Mouse (Mus musculus) liver, adult 2 months (tissue): Measurements from ENCODE around the gene Slc29a1. TPM values are rescaled to one million over a fixed set of nuclear protein-coding genes. Genes with fewer than 3 reads are reported as not detected.
A peak's percentile ranks its signal among the peaks of the same experiment; 100 is the strongest.

Experiments used
- DNase-seq: peaks from one replicate; pipeline ENCODE4 v3.0.0-alpha.2; 2011; ENCODE audit warnings: low read depth, low spot score; ENCODE audit errors: extremely low read depth
- H3K27ac ChIP-seq: fragments of 200-500 bp; replicated peaks from 2 replicates; pipeline ENCODE4 v1.5.1; 2012; ENCODE audit warnings: low read depth, mild to moderate bottlenecking, control low read depth, inconsistent platforms, low read length; ENCODE audit not compliant: insufficient read depth
- H3K27me3 ChIP-seq: fragments of 200-500 bp; 2 replicates; pipeline ENCODE4 v1.6.1; 2012; ENCODE audit warnings: mild to moderate bottlenecking, moderate library complexity, low read length, inconsistent platforms; ENCODE audit not compliant: control insufficient read depth, insufficient read depth
- H3K36me3 ChIP-seq: fragments of 200-500 bp; 2 replicates; pipeline ENCODE4 v1.6.1; 2012; ENCODE audit warnings: low read length, inconsistent platforms; ENCODE audit not compliant: control insufficient read depth, insufficient read depth
- H3K4me1 ChIP-seq: fragments of 200-500 bp; 2 replicates; pipeline ENCODE4 v1.6.1; 2011; ENCODE audit warnings: low read length; ENCODE audit not compliant: control insufficient read depth, insufficient read depth
- H3K4me3 ChIP-seq: fragments of 200-500 bp; 2 replicates; pipeline ENCODE4 v1.5.1; 2011; ENCODE audit warnings: low read depth, mild to moderate bottlenecking, control low read depth, low read length, moderate library complexity; ENCODE audit not compliant: insufficient read depth
- H3K79me2 ChIP-seq: fragments of 200-500 bp; 2 replicates; pipeline ENCODE4 v1.6.1; 2012; ENCODE audit warnings: inconsistent platforms, mild to moderate bottlenecking, low read length, moderate library complexity; ENCODE audit not compliant: control insufficient read depth, insufficient read depth
- H3K9ac ChIP-seq: fragments of 200-500 bp; 2 replicates; pipeline ENCODE4 v1.6.1; 2012; ENCODE audit warnings: low read depth, mild to moderate bottlenecking, control low read depth, inconsistent platforms, low read length
- CTCF ChIP-seq: fragments of 200-500 bp; IDR thresholded peaks from 2 replicates; pipeline ENCODE4 v1.5.1; 2011; ENCODE audit warnings: low read depth, low read length, control low read depth
- POLR2A ChIP-seq: fragments of 200-500 bp; IDR thresholded peaks from 2 replicates; pipeline ENCODE4 v1.6.1; 2011; ENCODE audit warnings: low read length, control low read depth; ENCODE audit not compliant: insufficient read depth; ENCODE audit errors: extremely low read depth
- WGBS: fragments of 180-500 bp; shearing (Covaris S2); methylation state at CpG from one replicate; pipeline ENCODE4 v1.1.7; 2018; 5-methylcytosine and 5-hydroxymethylcytosine counted together
- polyA plus RNA-seq: library from polyadenylated mRNA; depleted of rRNA; stranded (reverse); fragments of >200 nt; gene quantifications from 2 replicates; pipeline ENCODE4 v1.2.3, GENCODE M21; 2012
- total RNA-seq: library from RNA; depleted of rRNA; stranded (reverse); fragments of >200 nt; gene quantifications from 2 replicates; pipeline ENCODE4 v1.2.3, GENCODE M21; 2014

Slc29a1 gene
- total and polyA plus RNA-seq, 2 experiments = 220 to 618 TPM

DNA sequence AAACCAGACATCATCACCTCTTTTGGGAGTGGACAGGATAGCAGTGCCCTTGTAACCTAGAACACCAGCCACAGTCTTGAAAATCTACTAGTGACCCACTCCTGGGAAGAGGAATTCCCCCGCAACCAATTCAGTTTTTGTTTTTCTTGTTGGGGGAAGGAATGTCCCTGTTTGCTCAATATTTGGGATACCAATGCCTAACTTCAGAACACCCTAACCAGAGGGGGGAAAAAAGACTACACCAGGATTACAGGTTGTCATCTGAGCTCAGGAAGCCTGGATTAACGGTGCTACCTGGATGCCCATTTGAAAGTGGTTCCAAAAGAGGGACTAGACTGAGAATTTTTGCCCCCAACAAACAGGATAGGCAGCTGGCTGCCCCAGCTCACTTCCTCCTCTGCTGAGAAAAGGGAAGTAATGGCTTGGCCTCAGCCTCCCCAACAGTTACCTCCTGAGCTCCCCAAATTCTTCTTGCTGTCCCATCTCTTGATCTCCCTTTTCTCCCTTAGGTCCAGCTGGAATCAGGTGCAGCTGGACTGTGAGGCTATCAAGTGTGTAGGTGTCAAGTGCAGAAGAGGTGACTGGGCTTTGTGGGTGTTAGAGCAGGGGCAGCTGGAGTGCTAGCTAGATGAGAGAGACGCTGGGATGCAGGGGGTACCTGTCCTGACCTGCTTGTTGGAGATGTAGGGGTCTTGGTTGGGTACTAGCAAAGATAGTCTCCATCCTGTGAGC, 42.7 kb downstream of the Slc29a1 start:
- DNase-seq = no peak
- Histone ChIP-seq H3K27me3 (no peaks in the 10 kb centered on the region), H3K79me2 (no peaks in the 10 kb centered on the region), H3K9ac (peak overlapping the region; percentile 31; the same call in 1 of the 2 replicates), H3K4me3 (peak overlapping the region; percentile 71), H3K4me1 (no peaks in the 10 kb centered on the region), H3K36me3 (no peaks in the 10 kb centered on the region), H3K27ac (peak overlapping the region; percentile 10; the same call in 1 of the 2 replicates)
- TF ChIP-seq POLR2A (no peak), CTCF (no peak)
- 62% methylated on average over 3 of the region's 3 CpGs for WGBS

DNA sequence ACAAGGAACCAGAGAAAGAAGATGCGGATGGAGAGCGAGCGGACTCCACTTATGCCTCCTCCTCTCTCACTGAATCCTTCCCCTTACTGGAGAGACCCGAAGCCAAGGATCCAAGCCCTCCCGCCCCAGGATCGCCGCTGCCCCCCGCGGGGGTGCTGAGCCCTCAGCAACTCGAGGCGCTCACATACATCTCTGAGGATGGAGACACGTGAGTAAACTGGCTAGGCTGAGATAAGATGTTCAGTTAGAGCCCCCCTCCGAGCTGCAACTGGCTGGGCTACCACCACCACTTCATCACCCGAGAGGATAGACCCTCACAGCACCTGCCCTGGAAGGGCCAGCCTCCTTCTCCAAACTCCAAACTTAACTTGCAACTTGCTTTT, 43.3 kb downstream of the Slc29a1 start:
- DNase-seq = no peak
- no peak overlapping the region for H3K27ac ChIP-seq
- no peaks in the 10 kb centered on the region for H3K4me1 ChIP-seq
- peak overlapping the region; percentile 68 for H3K9ac ChIP-seq
- no peaks in the 10 kb centered on the region for H3K27me3 ChIP-seq
- H3K79me2 ChIP-seq = no peaks in the 10 kb centered on the region
- H3K36me3 ChIP-seq = no peaks in the 10 kb centered on the region
- TF ChIP-seq CTCF = no peak
- TF ChIP-seq POLR2A = no peak
- WGBS = 13% methylated on average over 14 of the region's 14 CpGs
- H3K4me3 ChIP-seq = peak overlapping the region; percentile 71

DNA sequence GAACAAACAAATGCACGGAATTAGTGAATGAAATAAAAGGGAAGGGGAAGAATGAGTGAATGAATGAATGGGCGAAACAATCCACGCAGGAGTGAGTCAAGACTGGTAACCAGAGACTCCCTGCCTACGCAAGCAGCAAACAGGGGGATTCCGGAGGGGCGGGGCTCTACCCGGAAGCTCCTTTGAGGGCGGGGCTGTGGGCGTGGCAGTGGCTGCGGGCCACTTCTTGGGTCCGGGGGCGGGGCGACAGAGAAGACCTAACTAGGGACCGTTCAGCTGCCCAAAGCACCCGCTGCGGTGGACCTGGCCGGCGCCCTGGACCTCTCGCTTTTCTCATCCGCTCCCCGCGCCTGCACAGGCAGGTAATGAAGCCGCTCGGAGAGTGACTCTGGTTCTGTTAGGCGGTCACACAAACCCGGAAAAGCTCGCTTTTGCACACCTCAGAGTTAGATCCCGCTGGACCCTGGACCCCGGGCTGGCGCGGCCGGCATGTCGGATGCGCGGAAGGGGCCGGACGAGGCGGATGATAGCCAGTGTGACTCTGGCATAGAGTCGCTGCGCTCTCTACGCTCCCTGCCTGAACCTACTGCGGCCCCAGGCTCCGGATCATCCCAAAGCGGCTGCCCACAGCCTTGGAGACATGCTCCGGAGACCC, 43.8 kb downstream of the Slc29a1 start, which contains the start of gene Nfkbie:
TSS of gene Nfkbie (plus strand) at position 252 of the 655 bp plus-strand sequence.
- no peak within 1 kb of the TSS for H3K27ac ChIP-seq
- no peaks in the 10 kb centered on the region for H3K27me3 ChIP-seq
- H3K36me3 ChIP-seq = no peaks in the 10 kb centered on the region
- WGBS = under 1% methylated on average over 45 of the region's 45 CpGs
- H3K79me2 ChIP-seq = no peaks in the 10 kb centered on the region
- TF ChIP-seq CTCF (no peak), POLR2A (peak; percentile 65)
- H3K4me3 ChIP-seq = peak within 1 kb of the TSS; percentile 71
- peak; percentile 59 for DNase-seq
- no peaks in the 10 kb centered on the region for H3K4me1 ChIP-seq
- H3K9ac ChIP-seq = peak within 1 kb of the TSS; percentile 68

DNA sequence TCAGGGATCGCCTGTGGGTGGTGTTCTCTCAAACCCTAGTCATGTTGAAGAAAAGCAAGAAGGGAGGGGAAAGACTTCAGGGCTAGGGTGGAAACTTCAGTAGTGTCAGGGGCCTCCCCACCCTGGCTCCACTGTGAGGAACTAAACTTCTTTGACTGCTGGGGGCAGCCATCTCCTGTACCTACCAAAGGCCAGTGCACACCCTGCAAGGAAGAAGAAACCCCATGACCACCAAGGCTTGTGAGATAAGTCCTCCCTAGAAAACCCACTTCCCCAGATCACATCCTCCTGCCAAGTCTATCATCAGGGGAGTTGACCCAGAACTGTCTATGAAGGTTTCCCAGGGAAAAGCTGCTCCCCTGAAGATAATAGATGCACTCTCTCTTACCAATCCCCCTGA, 45.0 kb downstream of the Slc29a1 start:
- DNase-seq = no peak
- peaks cover 2% of the 10 kb centered on the region; the same call in 1 of the 2 replicates for H3K27me3 ChIP-seq

DNA sequence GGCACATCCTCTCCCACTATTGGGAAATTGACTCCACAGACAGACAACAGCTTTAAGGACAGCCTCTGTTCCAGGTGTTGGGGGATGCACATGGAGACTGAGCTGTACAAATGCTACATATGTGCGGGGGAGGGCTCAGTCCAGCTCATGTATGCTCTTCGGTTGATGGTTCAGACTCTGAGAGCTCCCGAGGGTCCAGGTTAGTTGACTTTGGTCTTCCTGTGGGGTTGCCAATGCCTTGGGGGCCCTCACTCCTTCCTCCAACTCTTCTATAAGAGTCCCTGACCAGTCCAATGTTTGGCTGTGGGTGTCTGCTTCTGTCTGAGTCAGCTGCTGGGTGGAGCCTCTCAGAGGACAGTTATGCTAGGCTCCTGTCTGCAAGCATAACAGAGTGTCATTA, 46.3 kb downstream of the Slc29a1 start:
- Histone ChIP-seq H3K36me3 (no peaks in the 10 kb centered on the region), H3K27ac (no peak overlapping the region), H3K27me3 (peaks cover 11% of the 10 kb centered on the region; the same call in 1 of the 2 replicates), H3K9ac (no peak overlapping the region), H3K4me3 (no peak overlapping the region), H3K4me1 (no peaks in the 10 kb centered on the region), H3K79me2 (no peaks in the 10 kb centered on the region)
- 84% methylated on average over 3 of the region's 3 CpGs for WGBS
- DNase-seq = no peak
- TF ChIP-seq CTCF = no peak
- TF ChIP-seq POLR2A = no peak

More for the DNA sequence above, 45.0 kb downstream of the Slc29a1 start:
- TF ChIP-seq POLR2A (no peak), CTCF (no peak)
- WGBS = 47% methylated on average over 1 of the region's 1 CpGs
- Histone ChIP-seq H3K4me1 (no peaks in the 10 kb centered on the region), H3K27ac (no peak overlapping the region), H3K36me3 (no peaks in the 10 kb centered on the region), H3K79me2 (no peaks in the 10 kb centered on the region), H3K4me3 (no peak overlapping the region), H3K9ac (no peak overlapping the region)
